Mouse (Mus musculus) lung, adult 2 months (tissue): ENCODE data around the gene Ceacam3.

ENCODE experiments used
- CTCF ChIP-seq: fragments of 200-500 bp; IDR thresholded peaks from 2 replicates; pipeline ENCODE4 v1.5.1; 2011; ENCODE audit warnings: mild to moderate bottlenecking, low read length, control low read depth; ENCODE audit not compliant: insufficient read depth
- POLR2A ChIP-seq: fragments of 200-500 bp; IDR thresholded peaks from 2 replicates; pipeline ENCODE4 v1.6.1; 2011; ENCODE audit warnings: low read depth, mild to moderate bottlenecking, control low read depth, low read length, borderline replicate concordance; ENCODE audit errors: extremely low read depth

DNA sequence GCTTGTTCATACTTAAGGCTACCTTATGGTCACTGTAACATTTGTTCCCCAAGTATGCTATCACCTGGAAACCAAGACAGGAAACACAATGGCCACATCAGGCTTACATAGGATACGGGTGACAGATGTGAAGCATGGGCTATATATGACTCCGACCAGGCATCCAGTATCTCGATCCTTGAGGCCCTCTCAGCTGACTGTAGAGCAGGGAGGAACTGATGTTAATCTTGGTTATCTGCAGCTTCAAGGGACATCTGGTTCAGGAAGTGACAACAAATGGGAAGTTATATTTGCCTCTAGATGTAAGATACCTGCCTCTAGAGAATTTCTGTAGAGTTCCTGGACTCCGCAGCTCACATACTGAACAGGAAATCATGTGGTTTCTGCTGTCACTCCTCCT is 21.7 kb downstream of the Ceacam3 start:
- TF ChIP-seq CTCF (no peak), POLR2A (no peak)
